Mouse (Mus musculus) lung, postnatal 10 days (tissue): ENCODE measurements around the gene Fggy.

Experiments used
- DNase-seq: peaks from one replicate; pipeline ENCODE4 v3.0.0; 2021

Fggy gene

GRCm38 (mm10) chr4:95597208-95597607 is 39.9 kb downstream of the Fggy start:
- DNase-seq: no peak

- no peak for DNase-seq
Observed at GRCm38 (mm10) chr4:95601776-95602175, 44.5 kb downstream of the Fggy start.

GRCm38 (mm10) chr4:95603254-95603653 is 45.9 kb downstream of the Fggy start:
- no peak for DNase-seq

GRCm38 (mm10) chr4:95610663-95611062 is 53.4 kb downstream of the Fggy start:
- no peak for DNase-seq

- DNase-seq: no peak
Observed at GRCm38 (mm10) chr4:95611390-95611789, 54.1 kb downstream of the Fggy start.

- no peak for DNase-seq
Observed at GRCm38 (mm10) chr4:95621046-95621445, 63.7 kb downstream of the Fggy start.

- DNase-seq: no peak
Observed at GRCm38 (mm10) chr4:95624696-95625095, 67.4 kb downstream of the Fggy start.

- DNase-seq: no peak
Observed at GRCm38 (mm10) chr4:95625651-95626050, 68.3 kb downstream of the Fggy start.

GRCm38 (mm10) chr4:95626186-95626585 is 68.9 kb downstream of the Fggy start:
- DNase-seq: no peak

- DNase-seq: no peak
Observed at GRCm38 (mm10) chr4:95634903-95635302, 77.6 kb downstream of the Fggy start.

- DNase-seq: peak; percentile 85
Observed at GRCm38 (mm10) chr4:95636937-95637749, 79.8 kb downstream of the Fggy start.

- no peak for DNase-seq
Observed at GRCm38 (mm10) chr4:95638063-95638462, 80.8 kb downstream of the Fggy start.

GRCm38 (mm10) chr4:95640831-95641230 is 83.5 kb downstream of the Fggy start:
- no peak for DNase-seq

- DNase-seq: no peak
Observed at GRCm38 (mm10) chr4:95644048-95644447, 86.7 kb downstream of the Fggy start.

GRCm38 (mm10) chr4:95648801-95649551 is 91.7 kb downstream of the Fggy start:
- no peak for DNase-seq

GRCm38 (mm10) chr4:95649552-95649905 is 92.2 kb downstream of the Fggy start:
- DNase-seq: no peak

GRCm38 (mm10) chr4:95649980-95650379 is 92.7 kb downstream of the Fggy start:
- DNase-seq: no peak

- DNase-seq: no peak
Observed at GRCm38 (mm10) chr4:95652044-95652443, 94.7 kb downstream of the Fggy start.

GRCm38 (mm10) chr4:95653296-95653912 is 96.1 kb downstream of the Fggy start:
- no peak for DNase-seq

- no peak for DNase-seq
Observed at GRCm38 (mm10) chr4:95653913-95654301, 96.6 kb downstream of the Fggy start.

- DNase-seq: no peak
Observed at GRCm38 (mm10) chr4:95659024-95659423, 101.7 kb downstream of the Fggy start.

- DNase-seq: no peak
Observed at GRCm38 (mm10) chr4:95663596-95663995, 106.3 kb downstream of the Fggy start.

- no peak for DNase-seq
Observed at GRCm38 (mm10) chr4:95664327-95664726, 107.0 kb downstream of the Fggy start.
